Mouse (Mus musculus) olfactory bulb, adult 2 months (tissue): ENCODE data around the gene Kcnh3.

Experiments used
- CTCF ChIP-seq: fragments of 200-500 bp; IDR thresholded peaks from 2 replicates; pipeline ENCODE4 v1.5.1; 2012; ENCODE audit warnings: low read depth, mild to moderate bottlenecking, low read length, moderate library complexity; ENCODE audit not compliant: insufficient read depth
- POLR2A ChIP-seq: fragments of 200-500 bp; IDR thresholded peaks from 2 replicates; pipeline ENCODE4 v1.6.1; 2012; ENCODE audit warnings: mild to moderate bottlenecking, low read depth, low read length, moderate library complexity; ENCODE audit not compliant: insufficient read depth

DNA sequence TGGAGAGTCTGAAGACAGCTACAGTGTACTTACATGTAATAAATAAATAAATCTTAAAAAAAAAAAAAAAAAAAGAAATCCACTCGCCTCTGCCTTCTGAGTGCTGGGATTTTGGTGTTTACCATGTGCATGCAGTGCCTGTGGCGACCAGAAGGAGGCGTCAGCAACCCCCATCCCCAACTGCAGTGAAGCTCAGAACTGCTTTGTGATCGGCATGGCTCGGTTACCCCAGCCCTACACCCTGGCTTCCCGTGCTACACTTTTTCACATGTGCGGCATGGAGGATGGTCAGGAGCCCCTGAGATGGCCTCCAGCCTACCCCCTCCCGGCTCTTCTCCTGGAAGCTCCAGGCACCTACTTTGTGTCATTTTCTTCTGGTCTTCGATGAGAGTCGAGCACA, 58.8 kb downstream of the Kcnh3 start:
- TF ChIP-seq CTCF: no peak
- no peak for TF ChIP-seq POLR2A
